Mouse (Mus musculus) adrenal gland, adult 2 months (tissue): ENCODE measurements at regions not wholly inside any gene's neighbourhood (a gene's known extent, or its start where the extent isn't known, plus 50 kb on each side); places are given as distances from the start of the nearest gene placed in this dataset.
A peak's percentile ranks its signal among the peaks of the same experiment; 100 is the strongest.
"Not testable (repeated sequence)": the region's sequence is repeated elsewhere in the genome, so short reads cannot be mapped to it uniquely, and the experiment has no call there.

Experiments
- DNase-seq: peaks from one replicate; pipeline ENCODE4 v3.0.0; 2021

GRCm38 (mm10) chr9:116426269-116426999 lies 251.3 kb upstream of the Tgfbr2 start:
- peak; percentile 64 for DNase-seq

GRCm38 (mm10) chr9:116425400-116425799 lies 250.2 kb upstream of the Tgfbr2 start:
- DNase-seq: not testable (repeated sequence)

GRCm38 (mm10) chr9:116415021-116415420 lies 239.9 kb upstream of the Tgfbr2 start:
- no peak for DNase-seq

GRCm38 (mm10) chr9:116411067-116411466 lies 235.9 kb upstream of the Tgfbr2 start:
- DNase-seq: no peak

- DNase-seq: peak; percentile 55
These were observed 235.3 kb upstream of the Tgfbr2 start for GRCm38 (mm10) chr9:116410461-116410860.

GRCm38 (mm10) chr9:116408116-116408515 lies 233.0 kb upstream of the Tgfbr2 start:
- no peak for DNase-seq

GRCm38 (mm10) chr9:116405051-116405450 lies 229.9 kb upstream of the Tgfbr2 start:
- DNase-seq: no peak

GRCm38 (mm10) chr9:116401821-116402220 lies 226.7 kb upstream of the Tgfbr2 start:
- DNase-seq: peak; percentile 15

- DNase-seq: no peak
These were observed 225.1 kb upstream of the Tgfbr2 start for GRCm38 (mm10) chr9:116400270-116400669.

GRCm38 (mm10) chr9:116399296-116399695 lies 224.1 kb upstream of the Tgfbr2 start:
- no peak for DNase-seq

- DNase-seq: no peak
These were observed 217.1 kb upstream of the Tgfbr2 start for GRCm38 (mm10) chr9:116392258-116392657.

- DNase-seq: no peak
These were observed 214.6 kb upstream of the Tgfbr2 start for GRCm38 (mm10) chr9:116389781-116390180.

GRCm38 (mm10) chr9:116388863-116389262 lies 213.7 kb upstream of the Tgfbr2 start:
- DNase-seq: no peak

- DNase-seq: no peak
These were observed 212.9 kb upstream of the Tgfbr2 start for GRCm38 (mm10) chr9:116388025-116388424.

- peak; percentile 85 for DNase-seq
These were observed 209.3 kb upstream of the Tgfbr2 start for GRCm38 (mm10) chr9:116384176-116385076.

- peak; percentile 49 for DNase-seq
These were observed 208.4 kb upstream of the Tgfbr2 start for GRCm38 (mm10) chr9:116383411-116384101.

GRCm38 (mm10) chr9:116377706-116378105 lies 202.5 kb upstream of the Tgfbr2 start:
- no peak for DNase-seq

- peak; percentile 92 for DNase-seq
These were observed 200.6 kb upstream of the Tgfbr2 start for GRCm38 (mm10) chr9:116375658-116376357.

GRCm38 (mm10) chr9:116374343-116374742 lies 199.2 kb upstream of the Tgfbr2 start:
- DNase-seq: no peak

GRCm38 (mm10) chr9:116373396-116373795 lies 198.2 kb upstream of the Tgfbr2 start:
- DNase-seq: no peak

GRCm38 (mm10) chr9:116369059-116369718 lies 194.0 kb upstream of the Tgfbr2 start:
- no peak for DNase-seq
